Mouse (Mus musculus) hindbrain, postnatal 0 days (tissue): ENCODE data around the gene Lysmd4. TPM values are rescaled to one million over a fixed set of nuclear protein-coding genes. Genes with fewer than 3 reads are reported as not detected.

Experiments used
- ATAC-seq: fragments of 200-750 bp; cut with Nextera tagmentation; 2 replicates; pipeline ENCODE4 v1.8.0; 2017; ENCODE audit warnings: mild to moderate bottlenecking, moderate TSS enrichment, moderate library complexity
- DNase-seq: peaks from one replicate; pipeline ENCODE4 v3.0.0-alpha.2; 2015; ENCODE audit warnings: low spot score
- H3K27ac ChIP-seq: fragments of 300-500 bp; sonication (generic); 2 replicates; pipeline ENCODE4 v1.5.1; 2014; ENCODE audit warnings: mild to moderate bottlenecking
- H3K27me3 ChIP-seq: fragments of 300-500 bp; sonication (generic); 2 replicates; pipeline ENCODE4 v1.6.1; 2014; ENCODE audit warnings: low read length, mixed read lengths; ENCODE audit not compliant: insufficient read depth
- H3K36me3 ChIP-seq: fragments of 300-500 bp; sonication (generic); 2 replicates; pipeline ENCODE4 v1.6.1; 2014; ENCODE audit warnings: low read length, mixed read lengths; ENCODE audit not compliant: insufficient read depth
- H3K4me1 ChIP-seq: fragments of 300-500 bp; sonication (generic); 2 replicates; pipeline ENCODE4 v1.6.1; 2014; ENCODE audit warnings: antibody characterized with exemption, low read length, mixed read lengths; ENCODE audit not compliant: insufficient read depth
- H3K4me2 ChIP-seq: fragments of 300-500 bp; sonication (generic); 2 replicates; pipeline ENCODE4 v1.6.1; 2014; ENCODE audit warnings: low read depth, mild to moderate bottlenecking, low read length, moderate library complexity, mixed read lengths
- H3K4me3 ChIP-seq: fragments of 300-500 bp; sonication (generic); 2 replicates; pipeline ENCODE4 v1.5.1; 2014; ENCODE audit warnings: low read length
- H3K9ac ChIP-seq: fragments of 300-500 bp; sonication (generic); replicated peaks from 2 replicates; pipeline ENCODE4 v1.6.1; 2014; ENCODE audit warnings: mild to moderate bottlenecking, low read length, moderate library complexity, mixed read lengths
- H3K9me3 ChIP-seq: fragments of 300-500 bp; sonication (generic); 2 replicates; pipeline ENCODE4 v1.6.1; 2016; ENCODE audit warnings: low read length, mixed read lengths
- CTCF ChIP-seq: IDR thresholded peaks from 2 replicates; pipeline ENCODE4 v1.5.1; 2016; ENCODE audit warnings: antibody characterized with exemption, control low read depth, low read depth
- WGBS: fragments of 180-500 bp; shearing (Covaris S2); extraction: QIAGEN DNeasy Blood & Tissue Kit; methylation state at CpG from one replicate; pipeline ENCODE4 v1.1.7; 2014; 5-methylcytosine and 5-hydroxymethylcytosine counted together
- polyA plus RNA-seq: library from polyadenylated mRNA; unstranded; fragments of >200 nt; fragmentation: Nextera tagmentation; extraction: Ambion mirVana; gene quantifications from 2 replicates; pipeline ENCODE4 v1.2.1, GENCODE M21; 2015
- total RNA-seq: library from RNA; depleted of rRNA; stranded (reverse); fragments of >200 nt; gene quantifications from 2 replicates; pipeline ENCODE4 v1.2.3, GENCODE M21; 2014

Lysmd4 gene
- total and polyA plus RNA-seq, 2 experiments from 2014 or later = 41.9 to 44.6 TPM

DNA sequence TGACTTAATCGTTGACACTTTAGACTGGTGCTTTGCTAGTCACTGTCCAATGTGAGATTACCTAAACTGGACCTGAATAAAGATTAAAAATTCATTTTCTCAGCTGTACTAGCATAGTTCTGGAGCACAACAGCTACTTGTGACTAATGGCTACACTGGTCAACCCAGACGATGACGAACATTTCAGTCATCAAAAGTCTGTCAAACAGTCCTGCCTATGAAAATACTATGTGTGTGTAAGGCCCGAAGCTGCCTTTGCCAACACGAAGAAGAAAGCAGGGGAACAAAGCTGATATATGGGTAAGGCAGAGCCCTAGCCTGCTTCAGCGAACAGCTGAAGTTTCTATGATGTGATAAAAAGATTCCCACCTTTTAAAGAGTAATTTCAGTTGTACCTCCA lies 61.2 kb downstream of the Lysmd4 start:
- no peak for TF ChIP-seq CTCF
- no peak overlapping the region for H3K9ac ChIP-seq
- no peak for DNase-seq
- H3K36me3 ChIP-seq = no peaks in the 10 kb centered on the region
- H3K9me3 ChIP-seq = no peaks in the 10 kb centered on the region
- 95% methylated on average over 6 of the region's 6 CpGs for WGBS
- H3K4me1 ChIP-seq = no peaks in the 10 kb centered on the region
- H3K27me3 ChIP-seq = no peaks in the 10 kb centered on the region
- ATAC-seq = no peak
- H3K4me3 ChIP-seq = no peak overlapping the region
- H3K27ac ChIP-seq = no peak overlapping the region
- no peak overlapping the region for H3K4me2 ChIP-seq

DNA sequence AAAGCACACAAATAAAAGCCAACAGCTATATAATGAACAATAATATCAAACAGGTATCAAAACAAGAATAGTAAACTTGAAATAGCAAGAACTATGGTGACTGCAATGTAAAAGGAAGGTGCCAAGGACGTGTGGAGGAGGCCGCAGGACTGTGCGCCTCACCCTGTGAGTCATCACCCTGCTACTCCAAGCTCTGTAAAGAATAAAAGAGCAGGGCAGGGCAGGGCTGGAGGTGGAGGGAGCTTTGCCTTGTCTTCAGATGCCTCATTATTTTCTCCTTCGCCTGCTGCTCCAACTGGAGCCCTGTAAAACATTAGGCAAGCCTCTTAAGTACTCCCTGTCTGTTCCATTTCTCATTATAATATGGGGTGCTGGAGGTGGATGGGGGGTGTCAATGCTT lies 65.1 kb downstream of the Lysmd4 start:
- H3K4me1 ChIP-seq = no peaks in the 10 kb centered on the region
- no peaks in the 10 kb centered on the region for H3K36me3 ChIP-seq
- no peak overlapping the region for H3K27ac ChIP-seq
- H3K9me3 ChIP-seq = no peaks in the 10 kb centered on the region
- TF ChIP-seq CTCF = no peak
- no peaks in the 10 kb centered on the region for H3K27me3 ChIP-seq
- H3K9ac ChIP-seq = no peak overlapping the region
- no peak overlapping the region for H3K4me3 ChIP-seq
- H3K4me2 ChIP-seq = no peak overlapping the region
- WGBS = 80% methylated on average over 4 of the region's 4 CpGs
- DNase-seq = no peak
- ATAC-seq = no peak

DNA sequence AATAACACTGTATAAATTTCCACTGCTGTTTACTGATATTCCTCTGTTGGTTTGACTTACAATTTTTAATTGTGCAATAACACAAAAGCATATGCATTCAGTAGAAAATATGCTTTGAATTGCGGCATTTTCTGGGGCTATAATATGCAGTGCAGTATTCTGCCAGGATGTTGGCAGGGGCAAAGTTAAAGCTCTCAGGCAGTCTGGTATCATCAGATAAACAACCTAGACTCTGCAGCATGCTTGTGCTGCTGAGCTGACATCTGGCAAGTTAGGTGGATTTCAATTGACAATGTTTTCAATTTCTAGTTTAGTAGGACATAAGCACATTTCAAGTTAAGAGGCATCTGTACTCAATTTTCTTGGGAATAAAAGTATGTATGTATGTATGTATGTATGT lies 69.0 kb downstream of the Lysmd4 start:
- DNase-seq (peak; percentile 2), ATAC-seq (no peak)
- no peak overlapping the region for H3K4me2 ChIP-seq
- no peak overlapping the region for H3K27ac ChIP-seq
- no peak for TF ChIP-seq CTCF
- no peaks in the 10 kb centered on the region for H3K36me3 ChIP-seq
- no peaks in the 10 kb centered on the region for H3K4me1 ChIP-seq
- H3K27me3 ChIP-seq = no peaks in the 10 kb centered on the region
- H3K9me3 ChIP-seq = no peaks in the 10 kb centered on the region
- H3K9ac ChIP-seq = no peak overlapping the region
- WGBS = 81% methylated on average over 1 of the region's 1 CpGs
- no peak overlapping the region for H3K4me3 ChIP-seq

DNA sequence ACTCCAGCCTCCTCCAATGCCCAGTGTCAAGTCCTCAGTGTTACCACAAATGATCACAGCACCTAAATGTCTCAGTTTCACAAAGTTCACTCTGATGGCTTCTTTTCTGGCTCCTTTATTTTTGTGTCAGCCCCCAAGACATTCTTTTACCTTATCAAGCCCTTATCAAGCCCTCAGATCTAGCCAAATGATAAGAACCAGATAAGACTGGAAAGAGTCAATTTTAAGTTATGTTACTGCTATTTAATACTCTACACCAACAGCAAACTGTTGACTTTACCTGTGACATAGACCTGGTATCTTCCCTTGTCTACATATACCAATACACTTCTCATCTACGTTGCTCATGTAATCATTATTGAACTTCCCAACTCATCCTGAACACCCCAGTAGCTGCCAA lies 74.1 kb downstream of the Lysmd4 start:
- H3K9ac ChIP-seq = no peak overlapping the region
- H3K27me3 ChIP-seq = no peaks in the 10 kb centered on the region
- no peak for TF ChIP-seq CTCF
- DNase-seq (no peak), ATAC-seq (no peak)
- H3K36me3 ChIP-seq = no peaks in the 10 kb centered on the region
- H3K4me2 ChIP-seq = no peak overlapping the region
- no peaks in the 10 kb centered on the region for H3K4me1 ChIP-seq
- H3K9me3 ChIP-seq = no peaks in the 10 kb centered on the region
- 91% methylated on average over 1 of the region's 1 CpGs for WGBS
- H3K4me3 ChIP-seq = no peak overlapping the region
- no peak overlapping the region for H3K27ac ChIP-seq

DNA sequence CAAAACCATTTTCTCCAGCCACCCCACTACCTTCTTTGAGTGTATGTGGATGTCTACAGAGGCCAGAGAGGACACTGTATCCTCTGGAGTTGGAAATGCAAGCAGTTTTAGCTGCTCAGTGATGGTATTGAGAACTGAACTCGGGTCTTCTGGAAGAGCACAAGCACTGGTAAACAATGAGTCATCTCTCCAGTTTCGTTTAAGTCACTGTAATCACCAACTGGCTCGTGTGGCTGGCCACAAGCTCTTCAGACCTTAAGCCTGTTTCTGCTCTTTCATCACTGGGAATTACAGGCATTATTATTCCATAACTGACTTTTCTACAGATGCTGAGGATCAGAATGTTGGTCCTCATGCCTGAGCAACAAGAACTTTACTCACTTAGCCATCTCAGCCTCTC lies 82.6 kb downstream of the Lysmd4 start:
- Histone ChIP-seq H3K36me3 (no peaks in the 10 kb centered on the region), H3K27me3 (no peaks in the 10 kb centered on the region), H3K4me3 (no peak overlapping the region), H3K4me2 (no peak overlapping the region), H3K27ac (no peak overlapping the region), H3K9me3 (no peaks in the 10 kb centered on the region), H3K4me1 (no peaks in the 10 kb centered on the region), H3K9ac (no peak overlapping the region)
- no peak for TF ChIP-seq CTCF
- 93% methylated on average over 3 of the region's 3 CpGs for WGBS
- no peak for ATAC-seq
- DNase-seq = no peak

DNA sequence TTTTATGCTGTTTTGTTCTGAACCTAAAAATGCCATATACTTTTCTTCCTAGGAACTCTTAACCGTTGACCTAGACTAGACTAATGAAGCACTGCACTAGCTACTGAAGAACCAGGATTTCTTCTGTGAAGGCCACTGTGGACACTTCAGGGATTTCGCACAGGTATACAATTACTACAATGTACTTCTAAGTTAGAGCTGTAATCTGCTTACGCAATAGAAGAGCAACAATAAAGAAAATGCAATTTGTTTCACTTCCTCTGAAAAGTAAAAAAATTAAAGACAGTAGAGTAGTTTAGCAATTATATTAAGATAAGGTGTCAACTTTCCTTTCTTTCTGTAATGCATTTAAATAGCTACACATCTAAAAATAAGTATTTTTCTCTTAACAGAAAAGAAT lies 84.7 kb downstream of the Lysmd4 start:
- WGBS = 95% methylated on average over 3 of the region's 3 CpGs
- no peak for ATAC-seq

DNA sequence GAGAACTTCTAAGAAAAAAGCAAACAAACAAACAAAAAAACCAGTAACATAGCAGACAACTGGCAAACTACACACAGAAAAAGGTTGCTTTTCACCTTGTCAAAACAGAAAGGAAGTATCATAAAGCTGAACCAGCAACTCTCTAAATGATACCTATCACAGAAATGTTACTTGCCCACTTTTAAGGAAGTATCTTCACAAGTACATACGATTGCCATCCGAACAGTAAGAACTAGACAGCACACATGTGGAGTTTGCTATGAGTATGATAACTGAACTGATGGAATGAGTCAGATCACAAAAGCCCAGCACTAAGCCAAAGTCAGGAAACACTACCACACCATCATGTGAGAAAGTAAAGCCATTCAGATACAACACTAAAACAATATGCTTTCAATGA lies 85.8 kb downstream of the Lysmd4 start:
- Histone ChIP-seq H3K27ac (no peak overlapping the region), H3K4me3 (no peak overlapping the region), H3K27me3 (no peaks in the 10 kb centered on the region), H3K9me3 (no peaks in the 10 kb centered on the region), H3K9ac (no peak overlapping the region), H3K36me3 (no peaks in the 10 kb centered on the region), H3K4me1 (no peaks in the 10 kb centered on the region), H3K4me2 (no peak overlapping the region)
- DNase-seq = no peak
- ATAC-seq = no peak
- 93% methylated on average over 2 of the region's 2 CpGs for WGBS
- no peak for TF ChIP-seq CTCF

More for the DNA sequence above, 84.7 kb downstream of the Lysmd4 start:
- no peaks in the 10 kb centered on the region for H3K36me3 ChIP-seq
- H3K27me3 ChIP-seq = no peaks in the 10 kb centered on the region
- no peak overlapping the region for H3K4me2 ChIP-seq
- H3K9me3 ChIP-seq = no peaks in the 10 kb centered on the region
- H3K4me3 ChIP-seq = no peak overlapping the region
- no peak overlapping the region for H3K27ac ChIP-seq
- DNase-seq = no peak
- H3K4me1 ChIP-seq = no peaks in the 10 kb centered on the region
- H3K9ac ChIP-seq = no peak overlapping the region
- TF ChIP-seq CTCF = no peak
